Mouse (Mus musculus) MEL (cell line): ENCODE results near the gene Slc6a1.

Experiments
- CHD2 ChIP-seq: IDR thresholded peaks from 2 replicates; pipeline ENCODE4 v1.6.1; 2011; ENCODE audit warnings: low read length, improper control_type of control experiment
- GATA1 ChIP-seq: IDR thresholded peaks from 2 replicates; pipeline ENCODE4 v1.6.1; 2011; ENCODE audit warnings: low read depth, low read length, improper control_type of control experiment
- POLR2AphosphoS2 ChIP-seq: IDR thresholded peaks from 2 replicates; pipeline ENCODE4 v1.6.1; 2011; ENCODE audit warnings: low read length, improper control_type of control experiment
- ZNF384 ChIP-seq: IDR thresholded peaks from 2 replicates; pipeline ENCODE4 v1.6.1; 2012; ENCODE audit warnings: low read depth, mild to moderate bottlenecking, inconsistent platforms, low read length, improper control_type of control experiment

DNA sequence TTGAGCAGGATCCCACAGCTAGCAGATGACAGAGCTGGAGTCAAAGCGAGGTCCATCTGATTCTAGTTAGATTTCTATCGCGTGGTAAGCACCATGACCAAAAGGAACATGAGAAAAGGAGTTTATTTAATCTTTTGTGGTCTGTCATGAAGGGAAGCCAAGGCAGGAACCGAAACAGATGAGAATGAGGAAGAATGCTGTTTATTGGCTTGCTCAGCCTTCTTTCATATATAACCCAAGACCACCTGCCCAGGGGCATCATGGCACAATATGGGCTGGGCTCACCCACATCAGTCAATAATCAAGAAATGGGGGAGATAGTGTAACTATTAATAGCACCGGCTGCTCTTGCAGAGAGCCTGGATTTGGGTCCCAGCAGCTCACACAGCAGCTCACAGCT is 82.3 kb downstream of the Slc6a1 start:
- TF ChIP-seq CHD2 (no peak), ZNF384 (no peak), POLR2AphosphoS2 (no peak), GATA1 (no peak)
